Mouse (Mus musculus): ENCODE results near the gene Arhgap30. TPM values are rescaled to one million over a fixed set of nuclear protein-coding genes. Genes with fewer than 3 reads are reported as not detected.

Arhgap30 gene
- total RNA-seq, 2 experiments from 2014 or later = 0.97 to 1.2 TPM

DNA sequence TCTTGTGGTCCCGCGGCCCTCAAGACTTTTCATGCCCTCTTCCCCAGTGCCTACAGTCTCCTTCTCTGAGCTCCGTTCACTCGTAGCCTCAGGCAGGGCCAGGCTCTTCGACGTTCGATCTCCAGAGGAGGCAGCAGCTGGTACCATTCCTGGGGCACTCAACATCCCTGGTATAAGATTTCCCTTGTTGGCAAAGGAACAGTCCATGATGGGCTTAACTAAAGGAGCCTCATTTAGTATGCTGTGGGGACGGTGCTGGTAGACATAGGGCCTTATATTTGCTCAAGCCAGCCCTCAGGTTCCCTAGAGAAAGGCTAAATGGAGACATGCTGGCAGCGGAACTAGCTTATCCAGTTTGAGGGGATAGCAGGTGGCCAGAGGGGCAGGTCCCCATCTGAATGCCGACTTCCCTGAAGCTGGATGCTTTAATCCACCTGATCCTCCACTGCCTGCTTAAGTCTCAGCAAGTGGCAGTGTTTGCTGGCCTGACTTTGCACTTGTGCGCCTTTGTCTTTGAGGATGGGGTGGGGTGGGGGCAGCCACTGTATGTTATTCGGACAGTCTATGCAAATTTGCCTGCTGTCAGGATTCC lies 30.6 kb downstream of the Arhgap30 start:
- intact Hi-C loops (cut with DNase I; ENCODE audit: low total_unique reads) = no loop called here
- no peak for DNase-seq

DNA sequence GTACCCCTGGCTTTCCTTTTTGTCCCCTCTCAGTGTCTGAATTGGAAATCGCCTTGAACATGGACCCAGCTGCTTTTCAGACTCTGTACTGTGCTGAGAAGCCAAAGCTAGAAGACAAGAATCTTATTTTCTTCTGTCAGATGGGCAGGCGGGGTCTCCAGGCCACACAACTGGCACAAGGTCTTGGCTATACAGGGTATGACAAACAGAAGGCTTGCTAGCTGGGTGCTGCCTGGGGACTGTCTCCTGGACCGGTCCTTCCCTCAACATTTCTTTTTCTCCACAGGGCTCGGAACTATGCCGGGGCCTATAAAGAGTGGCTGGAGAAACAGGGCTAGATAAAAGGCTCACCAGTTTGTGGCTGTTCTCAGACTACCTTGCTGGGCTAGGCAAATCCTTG lies 31.2 kb downstream of the Arhgap30 start:
- intact Hi-C loops (cut with DNase I; ENCODE audit: low total_unique reads) = no loop called here
- DNase-seq = no peak

DNA sequence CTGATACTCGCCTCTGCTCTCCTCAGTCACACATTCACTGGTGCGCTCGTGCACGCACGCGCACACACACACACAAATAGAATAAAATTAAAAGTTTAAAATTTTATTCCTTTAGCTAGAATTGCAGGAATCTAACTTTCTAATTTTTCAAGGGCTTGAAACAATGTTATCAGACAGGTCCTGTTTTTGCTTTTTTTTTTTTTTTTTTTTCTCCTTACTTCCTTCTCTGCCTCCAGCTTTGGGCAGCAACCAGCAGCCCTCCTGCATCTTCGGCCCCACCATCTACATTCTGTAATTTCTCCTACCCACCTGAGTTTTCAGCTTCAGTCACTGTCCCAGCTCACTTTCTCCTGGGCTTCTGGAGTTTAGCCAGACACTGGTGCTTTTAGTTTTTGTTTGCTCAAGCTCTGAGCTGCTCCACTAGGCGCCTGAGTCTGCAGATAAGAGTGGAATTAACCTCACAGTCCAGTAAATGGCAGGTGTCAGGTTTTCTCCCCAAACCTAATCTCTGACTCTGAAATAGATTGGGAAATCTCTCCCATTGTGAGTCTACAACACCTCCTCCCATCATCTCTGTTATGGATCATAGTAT lies 33.8 kb downstream of the Arhgap30 start:
- intact Hi-C loops (cut with DNase I; ENCODE audit: low total_unique reads) = no loop called here

DNA sequence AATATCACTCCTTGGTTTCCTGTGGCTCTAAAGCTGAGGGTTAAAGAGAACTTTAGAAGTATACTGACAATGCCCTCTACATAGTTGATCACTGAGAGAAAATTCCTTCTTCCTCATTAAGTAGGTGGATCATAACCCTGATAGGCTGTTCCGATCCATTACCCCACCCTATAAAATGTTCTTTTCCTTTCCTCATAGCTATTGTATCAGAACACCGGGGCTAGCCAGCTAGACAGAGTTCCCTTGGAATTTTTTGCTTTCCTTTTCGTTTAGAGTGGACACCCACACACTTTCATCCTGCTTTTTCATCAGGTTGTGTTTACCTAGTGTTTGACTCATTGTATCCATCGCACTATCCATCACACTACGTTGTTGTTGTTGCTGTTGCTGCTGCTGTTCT lies 35.9 kb downstream of the Arhgap30 start:
- intact Hi-C loops (cut with DNase I; ENCODE audit: low total_unique reads) = no loop called here
- DNase-seq = no peak

More for the DNA sequence above, 33.8 kb downstream of the Arhgap30 start:
- no peak for DNase-seq

DNA sequence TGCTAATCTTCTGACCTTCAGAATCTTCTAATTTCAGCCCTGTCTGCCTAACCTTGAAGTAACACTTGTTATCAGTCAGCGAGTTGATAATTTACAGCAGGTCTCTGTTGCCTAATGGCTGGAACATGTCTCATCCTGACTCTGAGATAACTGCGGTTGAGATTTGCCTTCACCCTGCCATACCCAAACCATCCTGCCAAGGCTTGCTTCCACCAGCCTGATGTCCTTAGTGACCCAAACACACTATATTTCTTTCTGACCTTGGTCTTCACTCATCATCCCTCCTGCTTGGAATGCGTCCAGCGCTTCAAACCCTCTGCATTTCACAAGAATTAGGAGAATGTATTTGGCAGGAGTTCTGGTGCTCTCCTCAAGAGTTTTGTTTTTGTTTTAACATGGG lies 36.4 kb downstream of the Arhgap30 start:
- no peak for DNase-seq
- intact Hi-C loops (cut with DNase I; ENCODE audit: low total_unique reads) = no loop called here

DNA sequence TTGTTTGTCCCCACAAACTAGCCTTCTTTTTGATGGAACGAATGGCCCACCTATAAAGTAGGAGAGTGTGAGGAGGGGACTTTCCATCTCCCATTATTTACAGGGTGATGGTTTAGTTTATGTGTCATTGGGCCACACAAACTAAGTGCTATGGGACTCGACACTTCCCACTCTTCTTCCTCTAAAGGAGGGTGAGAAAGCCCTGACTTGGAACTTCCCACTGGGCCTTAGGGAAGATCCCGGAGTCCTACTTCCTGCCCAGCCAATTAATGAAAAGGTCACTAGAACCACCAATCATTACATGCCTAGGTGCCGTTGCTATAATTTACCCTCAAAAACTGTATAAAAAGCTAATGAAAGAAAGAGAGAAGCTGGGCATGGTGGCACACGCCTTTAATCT lies 43.4 kb downstream of the Arhgap30 start:
- DNase-seq = no peak
- intact Hi-C loops (cut with DNase I; ENCODE audit: low total_unique reads) = no loop called here

DNA sequence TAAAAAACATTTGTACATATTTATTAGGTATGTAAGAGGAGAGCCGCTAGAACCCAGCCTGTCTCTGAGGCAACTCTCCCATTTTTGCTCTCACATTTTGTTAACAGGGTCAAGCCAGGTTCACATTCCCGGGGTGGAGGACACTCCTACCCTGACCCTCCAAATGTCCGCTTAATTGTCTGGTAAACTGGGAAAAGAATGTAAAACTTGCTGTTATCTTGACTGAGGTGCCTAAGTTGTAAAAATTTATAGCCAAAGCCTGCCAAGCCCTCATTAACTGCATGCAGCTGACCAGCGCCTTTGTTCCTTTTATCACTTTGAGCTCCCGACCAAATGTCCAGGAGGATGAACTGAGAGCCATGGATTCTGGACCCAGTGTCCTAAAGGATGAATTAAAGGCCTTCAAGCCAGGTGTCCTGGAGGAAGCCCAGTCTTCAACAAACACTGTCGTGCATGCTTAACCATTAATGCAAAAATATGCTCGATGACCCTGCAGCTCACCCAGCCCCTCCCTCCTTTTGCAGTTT lies 46.6 kb downstream of the Arhgap30 start:
- intact Hi-C loops (cut with DNase I; ENCODE audit: low total_unique reads) = no loop called here
- no peak for DNase-seq

DNA sequence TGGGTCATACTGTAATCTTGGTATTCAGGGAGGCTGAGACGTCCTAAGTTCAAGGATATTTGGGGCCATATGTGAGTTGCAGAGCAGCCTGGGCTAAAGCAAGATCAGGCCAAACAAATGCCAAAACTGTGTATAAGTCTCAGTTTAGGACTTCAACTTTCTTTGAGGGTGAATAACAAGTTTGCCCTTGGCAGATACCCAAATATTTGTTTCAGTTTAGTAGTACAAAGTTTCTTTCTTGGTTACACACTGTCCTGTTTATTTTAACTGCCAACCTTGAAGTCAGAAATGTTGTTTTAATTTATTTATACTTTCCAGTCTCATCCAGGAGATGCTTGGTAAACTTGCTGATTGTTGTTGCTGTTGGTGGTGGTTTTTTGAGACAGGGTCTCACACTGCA lies 47.2 kb downstream of the Arhgap30 start:
- no peak for DNase-seq
- intact Hi-C loops (cut with DNase I; ENCODE audit: low total_unique reads) = no loop called here

DNA sequence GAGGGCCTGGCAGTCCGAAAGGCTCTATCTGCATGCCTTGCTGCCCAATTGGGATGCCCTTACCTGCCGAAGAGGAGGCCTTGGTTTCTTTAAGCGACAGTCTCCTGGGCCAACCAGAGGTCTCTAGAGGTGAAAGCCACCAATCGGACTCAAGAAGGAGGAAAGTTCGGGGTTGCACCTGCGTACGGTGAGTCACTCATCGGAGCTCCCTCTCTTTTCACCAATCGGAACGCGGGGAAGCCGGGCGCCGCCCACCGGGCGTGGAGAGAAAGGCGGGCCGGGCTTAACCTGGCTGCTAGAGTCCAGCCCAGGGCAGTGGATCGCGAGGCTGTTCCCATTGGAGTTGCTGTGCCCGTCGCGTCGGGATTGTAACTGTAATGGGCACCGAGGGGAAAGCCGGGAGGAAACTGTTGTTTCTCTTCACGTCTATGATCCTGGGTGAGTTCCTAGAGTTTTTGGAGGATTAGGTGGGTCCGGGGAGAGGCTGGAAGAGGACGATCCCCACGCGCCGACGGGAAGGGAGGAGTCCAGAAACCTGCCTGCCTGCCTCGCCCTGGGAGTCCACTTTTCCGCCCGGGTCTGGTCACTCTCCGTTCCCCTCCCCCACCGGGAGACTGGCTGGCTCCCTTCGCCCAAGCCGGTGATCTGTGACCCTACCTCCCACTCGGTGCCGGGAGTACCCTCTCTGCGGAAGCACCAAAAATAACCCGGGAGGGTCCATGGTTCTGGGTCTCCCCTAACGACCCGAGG lies 48.7 kb downstream of the Arhgap30 start, which contains the start of gene F11r:
Gene F11r (plus strand): TSS at position 272 of the 750 bp plus-strand sequence.
- intact Hi-C loops (cut with DNase I; ENCODE audit: low total_unique reads) = no loop called here
- peak; percentile 67 for DNase-seq

DNA sequence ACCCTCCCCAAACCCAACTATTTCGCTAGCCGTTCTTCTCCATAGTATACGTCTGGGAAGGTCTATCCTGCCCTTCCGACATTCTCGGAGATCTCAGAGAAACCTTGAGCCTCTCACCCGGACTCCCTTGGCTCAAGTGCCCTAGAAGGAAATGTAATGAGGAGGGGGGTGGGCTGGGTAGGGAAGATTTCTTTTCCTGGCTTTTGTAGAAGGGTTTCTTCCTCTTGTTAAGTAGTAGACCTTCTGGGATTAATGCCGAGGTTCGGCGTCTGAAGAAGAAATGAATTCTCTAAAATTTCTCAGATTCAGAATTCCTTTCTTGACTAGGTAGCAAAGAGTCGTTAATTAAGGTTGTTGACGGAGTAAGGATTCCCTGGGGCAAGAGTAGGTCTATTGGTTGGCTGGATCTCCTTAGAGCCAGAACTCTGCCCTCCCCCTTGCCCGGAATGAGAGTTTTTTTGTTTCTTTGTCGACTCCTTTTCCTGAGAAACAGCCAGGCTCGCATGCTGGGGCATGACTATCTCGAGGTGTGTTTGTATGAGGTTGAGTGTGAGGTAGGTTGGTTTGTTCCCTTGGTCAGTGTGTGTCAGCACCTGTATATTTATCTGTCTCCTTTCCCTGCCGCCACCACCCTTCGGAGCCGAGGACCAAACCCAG lies 49.4 kb downstream of the Arhgap30 start:
- intact Hi-C loops (cut with DNase I; ENCODE audit: low total_unique reads) = no loop called here
- no peak for DNase-seq

DNA sequence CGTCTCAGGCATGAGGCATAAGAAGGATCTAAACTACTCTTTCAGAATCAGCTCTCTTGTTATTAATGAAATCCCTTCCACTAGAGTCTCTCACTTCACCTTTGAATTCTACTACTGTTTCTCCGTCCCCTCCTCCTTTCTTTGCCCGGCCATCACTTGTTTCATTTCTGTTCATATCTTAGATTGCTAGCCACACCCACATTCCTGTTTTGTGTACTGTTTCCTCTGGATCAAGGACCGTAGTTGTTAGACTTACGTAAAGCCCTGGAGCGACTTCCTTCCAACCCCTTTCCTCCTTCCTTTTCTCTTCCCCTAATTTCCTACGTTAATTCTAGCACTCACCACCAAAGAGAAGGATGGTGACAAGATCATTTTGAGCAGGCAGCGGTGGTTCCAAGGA lies 50.3 kb downstream of the Arhgap30 start:
- intact Hi-C loops (cut with DNase I; ENCODE audit: low total_unique reads) = no loop called here
- no peak for DNase-seq

DNA sequence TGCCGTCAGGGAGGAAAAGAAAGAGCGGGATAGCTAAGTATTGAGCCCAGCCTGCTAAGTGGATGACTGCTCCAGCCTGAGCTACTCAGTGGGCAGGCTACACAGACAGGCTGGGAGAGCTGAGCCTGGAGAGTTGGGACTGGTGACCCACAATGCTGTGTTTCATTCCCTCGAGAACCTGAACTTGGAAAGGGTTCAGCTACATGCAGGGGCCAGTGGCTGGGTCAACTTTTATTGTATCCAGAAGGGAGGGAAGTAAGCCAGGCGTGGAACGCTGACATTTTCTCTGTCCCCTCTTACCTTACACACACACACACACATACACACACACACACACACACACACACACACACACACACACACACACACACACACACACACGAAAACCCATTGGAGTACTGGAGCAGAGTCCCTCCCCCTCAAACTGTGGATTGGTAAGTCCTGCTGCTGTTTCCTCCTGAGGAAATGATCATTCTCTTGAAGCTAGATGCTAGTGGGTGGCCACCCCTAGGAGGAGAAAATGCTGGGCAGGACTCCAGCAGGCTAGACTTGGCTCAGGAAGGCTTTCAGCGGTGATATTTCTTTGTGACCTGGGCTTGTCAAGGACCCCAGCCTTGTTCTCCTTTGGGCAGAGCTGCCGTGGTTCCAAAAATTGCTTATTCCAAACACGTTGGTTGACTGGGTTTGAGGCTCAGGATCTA lies 51.4 kb downstream of the Arhgap30 start:
- intact Hi-C loops (cut with DNase I; ENCODE audit: low total_unique reads) = no loop called here

DNA sequence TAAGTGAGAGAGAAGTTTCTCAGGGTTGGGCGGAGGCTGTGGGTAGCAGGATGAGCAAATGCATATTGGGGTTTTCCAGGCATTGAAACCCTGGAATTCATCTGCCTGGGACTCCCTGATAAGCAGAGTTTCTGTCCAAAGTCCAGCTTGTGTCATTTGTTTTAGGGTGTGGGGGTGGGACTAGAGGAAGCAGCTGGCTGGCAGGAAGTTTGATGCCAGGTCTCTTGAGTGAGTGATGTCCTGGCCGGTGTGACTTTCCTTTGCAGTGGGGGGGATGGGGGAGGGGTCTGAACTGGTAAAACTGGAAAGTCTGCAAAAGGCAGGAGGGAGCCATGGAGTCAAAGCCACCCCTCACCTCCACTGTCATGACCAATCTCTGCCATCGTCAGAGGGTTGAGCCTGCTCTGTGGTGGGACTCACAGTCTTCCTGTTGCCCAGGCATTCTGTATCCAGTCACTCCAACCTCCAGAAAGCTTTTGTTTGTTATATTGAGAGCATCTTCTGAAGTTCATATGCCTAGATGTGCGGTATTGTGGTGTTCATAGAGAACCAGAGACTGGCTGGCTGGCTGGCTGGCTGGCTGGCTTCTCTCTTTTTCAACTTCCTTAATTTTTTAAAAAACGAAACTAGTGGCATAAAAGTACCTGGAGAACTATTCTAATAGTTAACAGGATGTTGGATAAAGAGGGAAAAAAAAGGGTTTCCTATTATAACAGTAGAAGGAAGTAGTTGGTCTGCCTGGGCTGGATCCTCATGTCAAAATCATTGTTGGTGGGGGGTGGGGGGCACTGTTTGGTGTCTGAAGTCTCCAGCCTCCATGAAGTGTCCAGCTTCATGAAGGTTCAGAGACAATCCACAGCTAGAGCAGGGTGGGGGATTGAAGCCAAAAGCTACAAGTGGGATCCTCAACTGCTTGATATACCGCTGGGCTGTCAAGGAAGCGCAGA lies 53.0 kb downstream of the Arhgap30 start:
- DNase-seq = no peak
- intact Hi-C loops (cut with DNase I; ENCODE audit: low total_unique reads) = no loop called here

More for the DNA sequence above, 51.4 kb downstream of the Arhgap30 start:
- DNase-seq = peak; percentile 41

DNA sequence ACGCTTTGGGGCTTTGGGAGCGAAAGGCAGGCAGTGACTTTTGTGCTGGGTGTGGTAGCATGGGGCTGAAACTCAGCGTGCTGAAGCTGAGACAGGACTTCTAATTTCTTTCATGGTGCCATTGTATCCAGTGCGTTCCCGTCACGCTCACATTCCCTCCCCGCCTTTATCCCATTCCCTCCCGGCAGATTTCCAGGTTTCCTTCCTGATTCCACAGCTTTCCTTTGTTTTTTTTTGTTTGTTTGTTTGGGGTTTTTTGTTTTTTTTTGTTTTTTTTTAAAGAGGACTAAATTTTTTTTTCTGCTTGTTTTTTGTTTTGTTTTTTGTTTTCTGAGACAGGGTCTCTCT lies 53.6 kb downstream of the Arhgap30 start:
- no peak for DNase-seq
- intact Hi-C loops (cut with DNase I; ENCODE audit: low total_unique reads) = no loop called here

DNA sequence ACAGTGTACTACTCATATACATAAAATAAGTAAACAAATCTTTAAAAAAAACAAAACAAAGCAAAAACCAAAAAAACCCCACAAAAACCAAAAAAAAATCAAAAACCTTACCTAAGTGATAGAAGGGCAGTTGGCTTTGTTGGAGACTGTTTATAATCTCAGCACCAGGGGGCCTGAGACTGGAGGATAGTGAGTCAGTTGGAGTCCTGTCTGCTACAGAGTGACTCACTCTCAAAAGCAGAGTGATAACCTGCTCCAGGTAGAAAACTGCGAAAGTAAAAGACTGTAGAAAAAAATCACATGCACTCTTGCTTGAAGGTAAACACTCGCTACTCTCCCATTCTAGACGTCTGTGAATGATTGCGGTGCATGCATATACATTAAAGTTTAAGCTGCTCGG lies 56.3 kb downstream of the Arhgap30 start:
- intact Hi-C loops (cut with DNase I; ENCODE audit: low total_unique reads) = no loop called here
- DNase-seq = no peak

DNA sequence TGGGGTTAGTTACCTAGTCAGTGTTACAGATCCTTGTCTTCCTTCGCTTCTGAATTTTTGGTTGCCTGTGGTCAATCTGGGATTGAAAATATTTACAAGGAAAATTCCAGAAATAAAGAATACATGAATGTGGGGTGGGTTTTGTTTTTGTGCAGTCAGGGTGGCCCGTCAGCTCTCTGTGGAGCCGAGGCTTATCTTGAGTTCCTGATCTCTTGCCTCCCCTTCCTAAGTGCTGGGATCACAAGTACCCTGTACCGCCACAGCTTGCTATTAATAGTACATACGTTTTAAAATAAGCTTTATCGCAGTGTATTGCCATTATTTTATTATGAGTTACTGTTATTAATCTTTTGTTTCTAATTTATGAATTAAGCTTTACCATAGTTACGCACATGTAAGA lies 58.1 kb downstream of the Arhgap30 start:
- no peak for DNase-seq
- intact Hi-C loops (cut with DNase I; ENCODE audit: low total_unique reads) = no loop called here

DNA sequence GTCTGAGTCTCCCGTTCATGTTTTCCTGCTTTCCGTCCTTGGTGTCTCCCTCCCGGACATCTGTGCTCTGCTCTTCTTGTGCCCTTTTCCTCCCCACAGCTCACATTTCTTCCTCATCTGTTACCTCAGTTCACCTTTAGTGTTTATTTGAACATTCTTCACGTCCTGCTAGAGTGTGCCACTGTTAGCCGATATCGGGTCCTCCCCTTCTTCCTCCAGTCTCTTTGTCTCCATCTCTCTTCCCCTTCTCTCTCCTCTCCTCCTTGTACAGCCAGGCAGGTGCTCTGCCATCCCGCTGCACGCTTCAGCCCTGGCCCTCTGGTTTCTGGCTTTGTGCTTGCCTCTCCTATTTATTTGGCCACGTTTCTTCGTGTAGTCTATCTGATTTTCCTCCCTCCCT lies 58.9 kb downstream of the Arhgap30 start:
- DNase-seq = no peak
- intact Hi-C loops (cut with DNase I; ENCODE audit: low total_unique reads) = no loop called here

DNA sequence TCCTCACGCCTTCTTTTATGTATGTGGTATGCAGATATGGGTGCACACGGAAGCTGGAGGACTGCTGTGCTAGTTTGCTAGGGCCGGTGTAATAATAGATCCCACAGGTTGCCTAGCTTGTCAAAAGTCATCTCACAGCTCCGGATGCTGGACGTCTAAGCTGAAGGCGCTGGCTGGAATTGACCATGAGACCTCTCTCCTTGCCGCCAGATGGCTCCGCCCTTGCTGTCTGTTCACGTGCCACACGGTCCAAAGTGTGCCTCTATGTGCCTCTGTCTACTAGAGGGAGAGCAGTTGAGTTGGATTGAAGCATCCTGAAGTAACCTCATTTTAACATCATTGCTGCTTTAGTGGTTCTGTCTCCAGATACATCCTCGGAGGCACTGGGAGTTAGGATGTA lies 61.3 kb downstream of the Arhgap30 start:
- intact Hi-C loops (cut with DNase I; ENCODE audit: low total_unique reads) = no loop called here
- DNase-seq = no peak

DNA sequence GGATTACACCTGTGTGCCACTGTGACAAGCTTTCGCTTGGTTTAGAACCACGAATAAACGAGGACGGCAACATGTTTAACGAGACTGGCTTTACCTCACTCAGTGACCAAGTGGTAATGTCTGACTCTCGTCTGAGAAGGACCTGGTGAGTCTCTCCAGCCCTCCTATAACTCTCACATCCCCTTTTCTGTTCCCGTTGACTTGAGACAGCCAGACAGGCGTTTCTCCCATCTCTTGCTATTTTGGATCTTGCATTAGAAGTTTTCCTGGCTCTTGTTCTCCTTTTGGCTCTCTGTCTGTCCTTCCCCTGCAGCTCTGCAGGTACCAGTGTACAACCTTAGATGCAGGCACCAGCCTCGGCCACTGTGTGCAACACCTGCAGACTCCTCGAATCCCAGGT lies 62.2 kb downstream of the Arhgap30 start:
- DNase-seq = no peak
- intact Hi-C loops (cut with DNase I; ENCODE audit: low total_unique reads) = no loop called here
